Mouse (Mus musculus) cerebellum, adult 9-10 months (tissue): ENCODE measurements around the gene Schip1.

ENCODE experiments used
- DNase-seq: peaks from one replicate; pipeline ENCODE4 v3.0.0; 2022

Schip1 gene

GRCm38 (mm10) chr3:68563922-68564321, 499.3 kb downstream of the Schip1 start:
- peak; percentile 71 for DNase-seq

- no peak for DNase-seq
These were observed 500.5 kb downstream of the Schip1 start for GRCm38 (mm10) chr3:68564978-68565674.

- peak; percentile 14 for DNase-seq
These were observed 501.1 kb downstream of the Schip1 start for GRCm38 (mm10) chr3:68565675-68566055.

GRCm38 (mm10) chr3:68567581-68567980, 503.0 kb downstream of the Schip1 start:
- no peak for DNase-seq

GRCm38 (mm10) chr3:68568149-68568548, 503.5 kb downstream of the Schip1 start:
- DNase-seq = no peak

GRCm38 (mm10) chr3:68568716-68569115, 504.1 kb downstream of the Schip1 start:
- no peak for DNase-seq

GRCm38 (mm10) chr3:68570319-68570718, 505.7 kb downstream of the Schip1 start:
- no peak for DNase-seq

GRCm38 (mm10) chr3:68572249-68573225, 507.9 kb downstream of the Schip1 start:
- DNase-seq = peak; percentile 93

GRCm38 (mm10) chr3:68573226-68573624, 508.6 kb downstream of the Schip1 start:
- peak; percentile 69 for DNase-seq

- peak; percentile 73 for DNase-seq
These were observed 509.5 kb downstream of the Schip1 start for GRCm38 (mm10) chr3:68574097-68574496.

GRCm38 (mm10) chr3:68574565-68574964, 510.0 kb downstream of the Schip1 start:
- peak; percentile 75 for DNase-seq

GRCm38 (mm10) chr3:68575636-68576340, 511.2 kb downstream of the Schip1 start:
- peak; percentile 93 for DNase-seq

- peak; percentile 98 for DNase-seq
These were observed 511.8 kb downstream of the Schip1 start for GRCm38 (mm10) chr3:68576431-68576830.

GRCm38 (mm10) chr3:68576948-68577347, 512.3 kb downstream of the Schip1 start:
- DNase-seq = no peak

GRCm38 (mm10) chr3:68581591-68581990, 517.0 kb downstream of the Schip1 start:
- peak; percentile 82 for DNase-seq

- peak; percentile 80 for DNase-seq
These were observed 517.6 kb downstream of the Schip1 start for GRCm38 (mm10) chr3:68582103-68582740.

GRCm38 (mm10) chr3:68583031-68583693, 518.6 kb downstream of the Schip1 start:
- DNase-seq = peak; percentile 52

- DNase-seq = peak; percentile 95
These were observed 519.3 kb downstream of the Schip1 start for GRCm38 (mm10) chr3:68583771-68584511.

- no peak for DNase-seq
These were observed 520.6 kb downstream of the Schip1 start for GRCm38 (mm10) chr3:68585213-68585612.

GRCm38 (mm10) chr3:68586646-68587064, 522.1 kb downstream of the Schip1 start:
- DNase-seq = no peak

GRCm38 (mm10) chr3:68587567-68588245, 523.1 kb downstream of the Schip1 start:
- no peak for DNase-seq
